Mouse (Mus musculus): ENCODE measurements around the gene Sorl1.

The Sorl1 gene

DNA sequence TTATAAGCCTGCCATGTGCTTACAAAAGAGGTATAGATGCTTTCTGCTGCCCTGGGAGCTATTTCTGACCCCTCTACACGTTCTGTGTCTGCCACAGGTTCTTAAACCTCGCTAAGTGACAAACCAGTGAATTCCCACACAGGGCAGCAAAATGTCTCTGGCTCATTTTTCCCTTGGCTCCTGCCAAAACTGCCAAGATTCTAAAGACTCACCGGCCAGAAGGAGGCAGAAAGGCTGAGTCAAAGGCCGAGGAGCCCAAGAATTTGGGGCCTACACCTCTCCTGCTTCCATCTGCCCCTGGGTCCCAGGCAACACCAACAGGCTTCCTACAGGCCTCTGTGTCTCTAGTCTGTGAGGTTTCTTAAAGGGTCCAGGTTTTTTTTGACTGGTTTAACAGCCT is 198.4 kb downstream of the Sorl1 start:
- no peak for DNase-seq (ENCODE audit: low read depth, low spot score)

DNA sequence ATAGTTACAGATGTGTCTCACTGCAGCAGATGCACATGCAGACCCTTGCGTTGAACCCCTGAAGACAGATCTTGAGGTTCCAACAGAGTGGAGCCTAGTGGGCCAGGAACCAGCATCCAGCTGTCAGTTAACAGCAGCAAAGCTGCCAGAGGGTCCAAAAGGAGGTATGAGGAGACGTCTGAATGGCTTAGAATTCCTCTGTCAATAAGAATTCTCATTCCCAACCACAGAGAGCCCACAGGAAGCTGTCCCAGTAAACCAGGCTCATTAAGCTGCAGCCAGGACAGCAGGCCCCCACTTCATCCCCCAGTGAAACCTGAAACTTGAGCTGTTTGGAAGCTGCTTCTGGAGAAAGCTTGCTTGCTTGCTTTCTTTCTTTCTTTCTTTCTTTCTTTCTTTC is 200.0 kb downstream of the Sorl1 start:
- DNase-seq (ENCODE audit: low read depth, low spot score) = no peak

DNA sequence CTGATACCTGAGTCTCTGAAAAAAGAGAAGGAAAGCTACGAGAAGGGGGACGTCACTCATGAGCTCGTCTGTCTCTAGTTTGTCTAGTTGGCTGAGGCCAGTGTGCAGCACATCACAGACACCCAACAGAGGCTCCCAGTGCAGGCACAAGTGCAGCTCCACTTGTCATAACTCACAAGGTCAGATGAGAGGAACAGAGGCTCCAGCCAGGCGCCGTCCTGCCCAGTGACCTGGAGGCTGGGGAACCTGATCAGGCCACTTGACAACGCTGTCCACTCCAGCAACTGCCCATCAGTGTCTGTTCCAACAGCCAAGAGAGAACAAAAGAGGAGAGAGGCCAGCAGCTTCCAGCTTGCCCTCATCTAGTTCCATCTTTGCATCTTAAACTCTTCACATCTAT is 201.7 kb downstream of the Sorl1 start:
- DNase-seq (ENCODE audit: low read depth, low spot score) = no peak

DNA sequence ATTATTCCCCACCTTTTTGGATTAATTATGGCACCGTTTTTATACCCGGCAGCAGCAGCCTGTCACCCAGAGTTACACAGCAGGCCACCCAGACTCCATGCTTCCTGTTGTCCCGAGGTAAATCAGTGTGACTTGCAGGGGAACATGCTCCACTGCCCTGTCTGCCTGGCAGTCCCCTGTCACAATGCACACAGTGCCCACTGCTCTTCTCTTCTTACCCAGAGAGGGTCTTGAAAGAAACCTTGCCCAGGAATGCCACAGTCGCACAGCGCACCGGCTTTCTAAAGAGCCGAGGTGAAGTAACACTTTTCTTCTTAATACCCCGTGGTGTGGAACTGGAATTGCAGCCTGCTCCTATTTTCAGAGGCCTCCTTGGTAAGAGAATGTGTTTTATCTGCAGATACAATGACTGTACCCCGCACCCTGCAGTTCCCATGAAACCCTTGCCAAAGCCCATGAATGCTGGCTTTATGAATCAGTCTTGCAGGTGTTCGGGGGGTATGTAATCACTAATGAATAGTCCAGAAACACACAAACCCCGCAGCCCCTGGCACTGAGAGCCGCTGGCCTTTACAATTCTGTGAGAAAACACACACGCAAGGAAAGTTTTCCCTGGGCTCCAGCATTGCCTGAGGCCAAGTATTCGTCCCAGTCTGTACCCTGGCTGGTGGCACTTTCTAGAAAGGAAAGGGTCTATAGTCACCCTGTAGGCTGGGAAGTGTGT is 205.3 kb downstream of the Sorl1 start:
- peak; percentile 80 for DNase-seq (ENCODE audit: low read depth, low spot score)

DNA sequence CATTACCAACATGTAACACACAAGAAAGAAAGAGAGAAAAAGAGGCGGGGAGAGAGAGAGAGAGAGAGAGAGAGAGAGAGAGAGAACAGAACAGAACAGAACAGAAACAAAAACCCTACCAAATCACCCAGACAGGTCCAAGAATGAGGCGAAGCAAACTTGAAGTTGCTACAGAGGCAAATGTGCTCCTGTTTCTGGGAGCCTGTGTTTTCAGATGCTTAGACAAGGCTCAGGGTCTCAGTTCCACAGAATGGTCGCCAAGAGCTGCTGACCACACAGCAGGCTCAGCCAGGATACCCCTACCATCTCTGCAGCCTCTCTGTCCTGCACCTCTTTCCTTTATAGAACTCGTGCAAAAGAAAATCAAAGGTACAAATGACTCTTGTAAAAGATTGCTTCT is 205.9 kb downstream of the Sorl1 start:
- no peak for DNase-seq (ENCODE audit: low read depth, low spot score)

DNA sequence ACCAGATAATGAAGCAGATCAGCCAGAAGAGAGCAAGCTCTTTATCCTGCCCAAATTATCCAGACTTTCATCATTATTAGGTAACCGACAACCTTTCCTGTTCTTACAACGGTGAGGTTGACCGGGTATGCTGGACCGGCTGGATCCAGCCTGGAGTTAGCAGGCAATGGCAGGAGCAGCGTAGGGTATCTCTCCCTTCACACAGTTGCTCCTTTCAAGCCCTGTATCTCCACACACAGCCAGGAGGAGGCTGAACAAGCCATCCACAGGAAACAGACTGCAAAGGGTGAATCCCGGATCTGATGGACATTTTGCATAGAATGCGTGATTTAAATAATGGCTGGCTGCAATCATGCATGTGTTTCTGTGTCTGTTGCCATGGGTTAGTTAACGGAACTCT is 208.5 kb downstream of the Sorl1 start:
- DNase-seq (ENCODE audit: low read depth, low spot score) = no peak

All from brain, adult 2 months (tissue).